Mouse (Mus musculus): Measurements from ENCODE around the gene Rps8.

DNA sequence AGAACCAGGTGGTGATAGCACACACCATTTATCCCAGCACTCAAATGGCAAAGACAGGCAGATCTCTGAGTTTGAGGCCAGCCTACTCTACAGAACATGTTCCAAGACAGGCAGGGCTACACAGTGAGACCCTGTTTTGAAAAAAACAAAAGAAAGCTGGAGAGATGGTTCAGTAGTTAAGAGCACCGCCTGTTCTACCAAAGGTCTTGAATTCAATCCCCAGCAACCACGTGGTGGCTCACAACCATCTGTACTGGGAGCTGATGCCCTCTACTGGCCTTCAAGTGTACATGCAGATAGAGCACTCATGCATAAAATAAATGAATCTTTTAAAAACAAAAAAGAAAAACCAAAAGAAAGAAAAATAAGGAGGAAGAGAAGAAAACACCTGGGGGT is 16.8 kb downstream of the Rps8 start:
- TF ChIP-seq EP300 (optimal IDR thresholded peaks at IDR 0.05) (no peak), CTCF (IDR thresholded peaks at IDR 0.05; ENCODE audit: low read depth) (peak; percentile 86)
